Mouse (Mus musculus) ES-Bruce4 (cell line): Measurements from ENCODE around the gene Pyroxd1. TPM values are rescaled to one million over a fixed set of nuclear protein-coding genes. Genes with fewer than 3 reads are reported as not detected.

ENCODE experiments used
- H3K27ac ChIP-seq: 2 replicates; pipeline ENCODE4 v1.5.1; 2012; ENCODE audit warnings: low read length, inconsistent platforms; ENCODE audit not compliant: insufficient read depth
- H3K27me3 ChIP-seq: 2 replicates; pipeline ENCODE4 v1.6.1; 2012; ENCODE audit warnings: mild to moderate bottlenecking, low read length, inconsistent platforms; ENCODE audit not compliant: control insufficient read depth, poor library complexity, insufficient read depth, severe bottlenecking
- H3K36me3 ChIP-seq: 2 replicates; pipeline ENCODE4 v1.6.1; 2012; ENCODE audit warnings: inconsistent platforms, mild to moderate bottlenecking, low read length, moderate library complexity; ENCODE audit not compliant: control insufficient read depth, poor library complexity, insufficient read depth, severe bottlenecking
- H3K4me1 ChIP-seq: one replicate; pipeline ENCODE4 v1.8.1; 2011; ENCODE audit warnings: low read length; ENCODE audit not compliant: control insufficient read depth, insufficient read depth
- H3K4me3 ChIP-seq: 2 replicates; pipeline ENCODE4 v1.5.1; 2011; ENCODE audit warnings: low read depth, mild to moderate bottlenecking, low read length
- H3K9ac ChIP-seq: 2 replicates; pipeline ENCODE4 v1.6.1; 2012; ENCODE audit warnings: low read depth, mild to moderate bottlenecking, inconsistent platforms; ENCODE audit not compliant: poor library complexity, severe bottlenecking
- H3K9me3 ChIP-seq: replicated peaks from 2 replicates; pipeline ENCODE4 v1.6.1; 2012; ENCODE audit warnings: mild to moderate bottlenecking, low read length, inconsistent platforms; ENCODE audit not compliant: control insufficient read depth, poor library complexity, insufficient read depth, severe bottlenecking
- CTCF ChIP-seq: IDR thresholded peaks from one replicate; pipeline ENCODE4 v1.8.1; 2011; ENCODE audit warnings: low read depth, low read length
- EP300 ChIP-seq: IDR thresholded peaks from 2 replicates; pipeline ENCODE4 v1.6.1; 2011; ENCODE audit warnings: low read depth, low read length; ENCODE audit not compliant: insufficient read depth
- POLR2A ChIP-seq: IDR thresholded peaks from one replicate; pipeline ENCODE4 v1.8.1; 2011; ENCODE audit warnings: low read length; ENCODE audit not compliant: insufficient read depth
- polyA plus RNA-seq: library from polyadenylated mRNA; stranded (reverse); fragments of >200 nt; gene quantifications from 2 replicates; pipeline ENCODE4 v1.2.4, GENCODE M21; 2011; ENCODE audit warnings: low read depth; ENCODE audit not compliant: missing spikeins, insufficient read depth, insufficient read length

The Pyroxd1 gene
- polyA plus RNA-seq, 1 experiment = 9.9 TPM

- no peaks in the 10 kb centered on the region for H3K36me3 ChIP-seq
- H3K9ac ChIP-seq = no peak overlapping the region
- H3K27me3 ChIP-seq = no peaks in the 10 kb centered on the region
- TF ChIP-seq CTCF (peak; percentile 25), POLR2A (no peak)
- no peaks in the 10 kb centered on the region for H3K9me3 ChIP-seq
- no peak overlapping the region for H3K4me3 ChIP-seq
- H3K27ac ChIP-seq = no peak overlapping the region
- H3K4me1 ChIP-seq = peaks cover 3% of the 10 kb centered on the region
Measured at GRCm38 (mm10) chr6:142326598-142326997, 18.9 kb upstream of the Pyroxd1 start.

DNA sequence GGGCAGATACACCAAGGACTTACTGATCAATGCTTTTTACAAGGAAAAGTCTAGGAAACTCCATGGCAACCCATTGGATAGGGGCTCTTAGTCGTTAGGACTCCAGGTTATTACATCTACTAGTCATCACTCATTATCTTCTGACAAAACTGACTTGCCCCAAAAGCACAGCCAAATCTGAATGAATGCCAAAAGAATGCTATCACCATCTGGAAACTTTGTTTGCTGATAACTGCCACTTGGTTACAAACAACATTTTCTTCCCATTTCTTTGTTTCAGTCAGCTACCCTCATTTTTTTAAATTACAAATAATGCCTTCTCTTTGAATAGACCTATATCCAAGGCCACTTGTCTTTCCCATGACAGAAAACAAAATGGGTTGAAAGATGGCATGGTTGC is 16.3 kb upstream of the Pyroxd1 start:
- Histone ChIP-seq H3K9ac (no peak overlapping the region), H3K9me3 (no peaks in the 10 kb centered on the region), H3K36me3 (no peaks in the 10 kb centered on the region), H3K27ac (no peak overlapping the region), H3K4me1 (peaks cover 1% of the 10 kb centered on the region), H3K4me3 (no peak overlapping the region), H3K27me3 (no peaks in the 10 kb centered on the region)
- TF ChIP-seq POLR2A (no peak), EP300 (no peak), CTCF (no peak)

DNA sequence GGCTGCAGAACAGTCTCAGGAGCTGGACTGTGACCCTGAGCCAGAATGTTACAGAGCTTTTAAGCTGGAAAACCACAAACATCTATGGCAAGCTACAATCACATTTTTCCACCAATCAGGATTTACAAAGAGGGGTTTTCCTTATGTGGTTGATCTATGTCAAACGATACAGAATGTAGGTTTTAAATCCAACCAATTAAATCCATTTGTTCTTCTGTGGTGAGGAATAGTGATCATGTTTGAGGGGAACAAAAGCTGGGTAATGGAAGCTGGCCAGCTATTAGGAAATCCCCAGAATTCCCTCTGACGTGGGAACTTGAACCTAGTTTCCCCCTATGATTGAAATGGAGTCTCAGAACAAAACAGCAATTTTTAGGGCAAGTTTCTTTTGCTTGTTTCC is 6.5 kb upstream of the Pyroxd1 start:
- no peak overlapping the region for H3K9ac ChIP-seq
- no peak overlapping the region for H3K27ac ChIP-seq
- no peaks in the 10 kb centered on the region for H3K4me1 ChIP-seq
- TF ChIP-seq EP300 = no peak
- TF ChIP-seq POLR2A = no peak
- TF ChIP-seq CTCF = no peak
- H3K4me3 ChIP-seq = no peak overlapping the region
- no peaks in the 10 kb centered on the region for H3K36me3 ChIP-seq
- H3K27me3 ChIP-seq = no peaks in the 10 kb centered on the region
- H3K9me3 ChIP-seq = no peaks in the 10 kb centered on the region

DNA sequence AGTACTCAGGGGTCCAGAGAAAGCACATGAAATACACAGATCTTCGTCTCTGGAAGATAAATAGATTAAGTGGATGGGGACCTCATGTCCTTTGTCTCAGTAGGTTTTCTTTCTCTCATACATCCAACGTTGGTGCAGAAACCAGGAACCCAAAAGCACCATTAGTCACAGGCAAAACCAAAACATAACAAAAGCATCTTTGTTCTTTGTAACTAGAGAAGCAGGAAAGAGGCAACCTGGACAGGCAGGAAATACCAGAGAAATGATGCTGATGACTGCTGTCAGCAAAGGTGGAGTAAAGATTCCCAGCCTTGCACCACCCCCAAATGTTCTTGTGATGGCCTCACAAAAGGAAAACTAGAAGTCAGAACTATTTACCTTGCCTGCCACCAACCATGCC is 5.9 kb upstream of the Pyroxd1 start:
- H3K27ac ChIP-seq = no peak overlapping the region
- no peak overlapping the region for H3K4me3 ChIP-seq
- H3K36me3 ChIP-seq = no peaks in the 10 kb centered on the region
- H3K9ac ChIP-seq = no peak overlapping the region
- no peaks in the 10 kb centered on the region for H3K9me3 ChIP-seq
- no peaks in the 10 kb centered on the region for H3K4me1 ChIP-seq
- TF ChIP-seq EP300 (no peak), POLR2A (no peak)
- H3K27me3 ChIP-seq = no peaks in the 10 kb centered on the region

GRCm38 (mm10) chr6:142343561-142343960 is 1.9 kb upstream of the Pyroxd1 start:
- no peak overlapping the region for H3K4me3 ChIP-seq
- H3K27ac ChIP-seq = no peak overlapping the region
- no peaks in the 10 kb centered on the region for H3K27me3 ChIP-seq
- H3K36me3 ChIP-seq = no peaks in the 10 kb centered on the region
- no peak for TF ChIP-seq EP300
- no peak for TF ChIP-seq CTCF
- no peak for TF ChIP-seq POLR2A
- H3K9ac ChIP-seq = no peak overlapping the region
- no peaks in the 10 kb centered on the region for H3K4me1 ChIP-seq
- H3K9me3 ChIP-seq = no peaks in the 10 kb centered on the region

GRCm38 (mm10) chr6:142346181-142347110 is 992 bp downstream of the Pyroxd1 start:
- peak overlapping the region; percentile 35 for H3K9ac ChIP-seq
- H3K27ac ChIP-seq = no peak overlapping the region
- H3K4me1 ChIP-seq = no peaks in the 10 kb centered on the region
- H3K4me3 ChIP-seq = peak overlapping the region; percentile 82
- H3K27me3 ChIP-seq = no peaks in the 10 kb centered on the region
- no peaks in the 10 kb centered on the region for H3K9me3 ChIP-seq
- TF ChIP-seq POLR2A = no peak
- TF ChIP-seq CTCF = no peak
- TF ChIP-seq EP300 = no peak
- H3K36me3 ChIP-seq = no peaks in the 10 kb centered on the region; the same call in 1 of the 2 replicates
